Mouse (Mus musculus) midbrain, embryonic 11.5 days (tissue): ENCODE data around the gene Igsf9. TPM values are rescaled to one million over a fixed set of nuclear protein-coding genes. Genes with fewer than 3 reads are reported as not detected.

ENCODE experiments used
- ATAC-seq: fragments of 200-750 bp; cut with Nextera tagmentation; 2 replicates; pipeline ENCODE4 v1.8.0; 2017; ENCODE audit warnings: moderate TSS enrichment, moderate library complexity; ENCODE audit not compliant: low FRiP score
- DNase-seq: peaks from one replicate; pipeline ENCODE4 v3.0.0; 2015; ENCODE audit warnings: low spot score; ENCODE audit errors: missing footprints
- H3K27ac ChIP-seq: fragments of 300-500 bp; sonication (generic); 2 replicates; pipeline ENCODE4 v1.5.1; 2014; ENCODE audit warnings: low read depth, low read length
- H3K27me3 ChIP-seq: fragments of 300-500 bp; sonication (generic); 2 replicates; pipeline ENCODE4 v1.6.1; 2014; ENCODE audit warnings: mild to moderate bottlenecking, low read length, moderate library complexity, mixed read lengths; ENCODE audit not compliant: control insufficient read depth, insufficient read depth
- H3K36me3 ChIP-seq: fragments of 300-500 bp; sonication (generic); 2 replicates; pipeline ENCODE4 v1.6.1; 2014; ENCODE audit warnings: mild to moderate bottlenecking, low read length, moderate library complexity, mixed read lengths; ENCODE audit not compliant: control insufficient read depth, insufficient read depth
- H3K4me1 ChIP-seq: fragments of 300-500 bp; sonication (generic); 2 replicates; pipeline ENCODE4 v1.6.1; 2014; ENCODE audit warnings: low read length; ENCODE audit not compliant: control insufficient read depth, insufficient read depth
- H3K4me2 ChIP-seq: fragments of 300-500 bp; sonication (generic); 2 replicates; pipeline ENCODE4 v1.6.1; 2014; ENCODE audit warnings: mild to moderate bottlenecking, moderate library complexity
- H3K4me3 ChIP-seq: fragments of 300-500 bp; sonication (generic); 2 replicates; pipeline ENCODE4 v1.5.1; 2014; ENCODE audit warnings: low read depth, low read length
- H3K9ac ChIP-seq: fragments of 300-500 bp; sonication (generic); 2 replicates; pipeline ENCODE4 v1.6.1; 2014; ENCODE audit warnings: low read length
- H3K9me3 ChIP-seq: fragments of 300-500 bp; sonication (generic); 2 replicates; pipeline ENCODE4 v1.6.1; 2016; ENCODE audit warnings: low read length; ENCODE audit not compliant: control insufficient read depth
- WGBS: fragments of 180-500 bp; shearing (Covaris S2); extraction: QIAGEN DNeasy Blood & Tissue Kit; methylation state at CpG from one replicate; pipeline ENCODE4 v1.1.7; 2014; 5-methylcytosine and 5-hydroxymethylcytosine counted together
- polyA plus RNA-seq: library from polyadenylated mRNA; unstranded; fragments of >200 nt; fragmentation: Nextera tagmentation; extraction: Ambion mirVana; gene quantifications from 2 replicates; pipeline ENCODE4 v1.2.1, GENCODE M21; 2014

Gene Igsf9
- polyA plus RNA-seq, 1 experiment from 2014 or later = 49.7 TPM

DNA sequence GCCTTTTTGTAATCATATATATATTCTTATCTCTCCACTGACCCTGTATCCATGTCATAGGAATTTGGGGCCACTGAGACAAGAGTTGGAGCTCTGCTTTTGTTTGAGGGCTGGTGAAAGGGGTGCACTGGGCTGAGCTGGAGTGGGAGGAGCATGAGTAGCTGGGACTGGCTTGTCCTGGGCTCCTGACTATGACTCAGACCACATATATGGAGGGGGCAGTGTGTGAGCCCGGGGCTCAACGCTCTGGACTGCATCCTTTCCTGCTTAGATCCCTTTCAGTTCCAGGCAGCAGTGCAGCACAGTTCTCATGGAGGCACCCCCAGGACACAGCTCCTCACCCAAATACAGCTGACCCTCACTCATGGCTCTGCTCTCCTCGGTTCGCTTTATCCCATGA, 64.5 kb downstream of the Igsf9 start:
- Histone ChIP-seq H3K27me3 (peaks cover 3% of the 10 kb centered on the region; the same call in 1 of the 2 replicates), H3K27ac (no peak overlapping the region), H3K9me3 (no peaks in the 10 kb centered on the region), H3K4me2 (no peak overlapping the region), H3K4me1 (peaks cover 18% of the 10 kb centered on the region), H3K9ac (no peak overlapping the region), H3K36me3 (no peaks in the 10 kb centered on the region), H3K4me3 (no peak overlapping the region)
- WGBS = 93% methylated on average over 4 of the region's 4 CpGs
- ATAC-seq (no peak), DNase-seq (no peak)

Other genes with a start within 250 kb of the Igsf9 start
- gene Atp1a4, start 223.4 kb upstream of the Igsf9 start, polyA plus RNA-seq = not detected in 2 replicates
- 47.2 and 55.1 TPM in 2 replicates for gene Igsf8, start 220.1 kb upstream of the Igsf9 start, polyA plus RNA-seq
- gene Atp1a2, start 183.7 kb upstream of the Igsf9 start, polyA plus RNA-seq = 1.4 and 1.9 TPM in 2 replicates
- gene Kcnj9, start 152.5 kb upstream of the Igsf9 start, polyA plus RNA-seq = 0.37 and 0.43 TPM in 2 replicates
- 0.75 TPM in 2 replicates for gene Kcnj10, start 140.6 kb upstream of the Igsf9 start, polyA plus RNA-seq
- 11.0 and 12.2 TPM in 2 replicates for gene Pigm, start 105.2 kb upstream of the Igsf9 start, polyA plus RNA-seq
- gene Slamf9, start 6.4 kb upstream of the Igsf9 start, polyA plus RNA-seq = 0.12 and 0.23 TPM in 2 replicates
- gene Tagln2, start 18.3 kb downstream of the Igsf9 start, polyA plus RNA-seq = 36.3 and 39.1 TPM in 2 replicates
- gene Cfap45, start 39.0 kb downstream of the Igsf9 start, polyA plus RNA-seq = 1.0 and 1.1 TPM in 2 replicates
- 0.08 and 0.11 TPM in 2 replicates for gene Vsig8, start 74.2 kb downstream of the Igsf9 start, polyA plus RNA-seq
- not detected in 2 replicates for gene Slamf8, start 108.8 kb downstream of the Igsf9 start, polyA plus RNA-seq
- 0.12 and 0.20 TPM in 2 replicates for gene Fcrl6, start 120.8 kb downstream of the Igsf9 start, polyA plus RNA-seq
- 6.5 and 7.4 TPM in 2 replicates for gene Dusp23, start 151.2 kb downstream of the Igsf9 start, polyA plus RNA-seq
- not detected in 2 replicates for gene Crp, start 216.3 kb downstream of the Igsf9 start, polyA plus RNA-seq